Mouse (Mus musculus) CH12.LX (cell line): ENCODE results near the gene Hist1h2ae.

Experiments
- CHD2 ChIP-seq: IDR thresholded peaks from 2 replicates; pipeline ENCODE4 v1.6.1; 2011; ENCODE audit warnings: low read length, improper control_type of control experiment
- CTCF ChIP-seq, 2 experiments: IDR thresholded peaks in 1 of 2; conservative IDR thresholded peaks in 1 of 2; 2 replicates each; pipeline ENCODE4 v1.5.1; 2011 to 2012; ENCODE audit warnings: low read depth in 2 of 2, low read length in 2 of 2, improper control_type of control experiment in 1 of 2, inconsistent platforms in 1 of 2, mild to moderate bottlenecking in 1 of 2, moderate library complexity in 1 of 2
- E2F4 ChIP-seq: IDR thresholded peaks from 2 replicates; pipeline ENCODE4 v1.6.1; 2011; ENCODE audit warnings: low read depth, low read length, improper control_type of control experiment; ENCODE audit not compliant: insufficient replicate concordance
- ELF1 ChIP-seq: IDR thresholded peaks from 2 replicates; pipeline ENCODE4 v1.6.1; 2014; ENCODE audit warnings: low read depth, mild to moderate bottlenecking, inconsistent platforms, low read length, improper control_type of control experiment
- EP300 ChIP-seq: IDR thresholded peaks from 2 replicates; pipeline ENCODE4 v1.6.1; 2011; ENCODE audit warnings: low read length, improper control_type of control experiment
- ETS1 ChIP-seq: conservative IDR thresholded peaks from 2 replicates; pipeline ENCODE4 v1.6.1; 2012; ENCODE audit warnings: low read depth, mild to moderate bottlenecking, inconsistent platforms, low read length, improper control_type of control experiment, moderate library complexity
- MAX ChIP-seq: IDR thresholded peaks from 2 replicates; pipeline ENCODE4 v1.6.1; 2011; ENCODE audit warnings: low read length, improper control_type of control experiment
- MEF2A ChIP-seq: IDR thresholded peaks from 2 replicates; pipeline ENCODE4 v1.6.1; 2014; ENCODE audit warnings: low read depth, mild to moderate bottlenecking, inconsistent platforms, low read length, improper control_type of control experiment, borderline replicate concordance
- POLR2A ChIP-seq: IDR thresholded peaks from 2 replicates; pipeline ENCODE4 v1.6.1; 2011; ENCODE audit warnings: low read depth, mild to moderate bottlenecking, improper control_type of control experiment, low read length
- POLR2AphosphoS2 ChIP-seq: IDR thresholded peaks from 2 replicates; pipeline ENCODE4 v1.6.1; 2011; ENCODE audit warnings: low read depth, low read length, improper control_type of control experiment
- RAD21 ChIP-seq: IDR thresholded peaks from 2 replicates; pipeline ENCODE4 v1.6.1; 2011; ENCODE audit warnings: low read depth, mild to moderate bottlenecking, low read length, improper control_type of control experiment, moderate library complexity
- SMC3 ChIP-seq: IDR thresholded peaks from 2 replicates; pipeline ENCODE4 v1.6.1; 2011; ENCODE audit warnings: low read depth, low read length, improper control_type of control experiment
- USF1 ChIP-seq: IDR thresholded peaks from 2 replicates; pipeline ENCODE4 v1.6.1; 2014; ENCODE audit warnings: low read depth, mild to moderate bottlenecking, inconsistent platforms, low read length, improper control_type of control experiment
- ZMIZ1 ChIP-seq: IDR thresholded peaks from 2 replicates; pipeline ENCODE4 v1.6.1; 2012; ENCODE audit warnings: low read depth, mild to moderate bottlenecking, inconsistent platforms, low read length, improper control_type of control experiment

GRCm38 (mm10) chr13:23593051-23593770, 22.2 kb upstream of the Hist1h2ae start:
- no peak for TF ChIP-seq E2F4
- TF ChIP-seq CHD2, result no peak
- no peak for TF ChIP-seq ETS1
- no peak for TF ChIP-seq USF1
- no peak for TF ChIP-seq MEF2A
- no peak for TF ChIP-seq CTCF (conservative IDR thresholded peaks at IDR 0.05 in 1 of 2, IDR thresholded peaks at IDR 0.05 in 1 of 2; ENCODE audit: low read depth in 2 of 2, low read length in 2 of 2)
- no peak for TF ChIP-seq SMC3
- TF ChIP-seq EP300, result no peak
- no peak for TF ChIP-seq POLR2A
- no peak for TF ChIP-seq ELF1
- TF ChIP-seq ZMIZ1, result no peak
- no peak for TF ChIP-seq POLR2AphosphoS2
- no peak for TF ChIP-seq MAX
- no peak for TF ChIP-seq RAD21
